Mouse (Mus musculus): Measurements from ENCODE around the gene Cap1. TPM values are rescaled to one million over a fixed set of nuclear protein-coding genes. Genes with fewer than 3 reads are reported as not detected.

Cap1 gene
- polyA plus RNA-seq, 2 experiments from 2014 or later, result 373 to 385 TPM

- peak; percentile 3 for ATAC-seq
These were observed 861 bp upstream of the Cap1 start for GRCm38 (mm10) chr4:122886579-122887254.

GRCm38 (mm10) chr4:122884481-122885340 lies 1.1 kb downstream of the Cap1 start:
- no peak for ATAC-seq

GRCm38 (mm10) chr4:122884051-122884450 lies 1.8 kb downstream of the Cap1 start:
- ATAC-seq, result no peak

GRCm38 (mm10) chr4:122883294-122883693 lies 2.6 kb downstream of the Cap1 start:
- no peak for ATAC-seq

- no peak for ATAC-seq
These were observed 3.3 kb downstream of the Cap1 start for GRCm38 (mm10) chr4:122882544-122882943.

- ATAC-seq, result peak; percentile 78
These were observed 7.4 kb downstream of the Cap1 start for GRCm38 (mm10) chr4:122878333-122879070.

- no peak for ATAC-seq
These were observed 12.3 kb downstream of the Cap1 start for GRCm38 (mm10) chr4:122873512-122873911.

GRCm38 (mm10) chr4:122873003-122873402 lies 12.9 kb downstream of the Cap1 start:
- peak; percentile 42 for ATAC-seq

GRCm38 (mm10) chr4:122871989-122872388 lies 13.9 kb downstream of the Cap1 start:
- peak; percentile 85 for ATAC-seq

GRCm38 (mm10) chr4:122871269-122871668 lies 14.6 kb downstream of the Cap1 start:
- ATAC-seq, result no peak

GRCm38 (mm10) chr4:122870741-122871140 lies 15.1 kb downstream of the Cap1 start:
- ATAC-seq, result peak; percentile 8

- ATAC-seq, result no peak
These were observed 15.8 kb downstream of the Cap1 start for GRCm38 (mm10) chr4:122870027-122870426.

- ATAC-seq, result no peak
These were observed 17.8 kb downstream of the Cap1 start for GRCm38 (mm10) chr4:122868041-122868440.

GRCm38 (mm10) chr4:122861836-122862235 lies 24.0 kb downstream of the Cap1 start:
- ATAC-seq, result no peak

- no peak for ATAC-seq
These were observed 26.7 kb downstream of the Cap1 start for GRCm38 (mm10) chr4:122859096-122859674.

GRCm38 (mm10) chr4:122857909-122858308 lies 27.9 kb downstream of the Cap1 start:
- ATAC-seq, result peak; percentile 29

GRCm38 (mm10) chr4:122854770-122855169 lies 31.1 kb downstream of the Cap1 start:
- no peak for ATAC-seq

- no peak for ATAC-seq
These were observed 32.2 kb downstream of the Cap1 start for GRCm38 (mm10) chr4:122853691-122854090.

GRCm38 (mm10) chr4:122851535-122851934 lies 34.3 kb downstream of the Cap1 start:
- no peak for ATAC-seq

GRCm38 (mm10) chr4:122848150-122848621 lies 37.7 kb downstream of the Cap1 start:
- peak; percentile 28 for ATAC-seq

- peak; percentile 42 for ATAC-seq
These were observed 47.4 kb downstream of the Cap1 start for GRCm38 (mm10) chr4:122838416-122838815.

- no peak for ATAC-seq
These were observed 47.9 kb downstream of the Cap1 start for GRCm38 (mm10) chr4:122837994-122838393.
